Mouse (Mus musculus) adrenal gland, postnatal 4 days (tissue): ENCODE results near the gene Apoa2. TPM values are rescaled to one million over a fixed set of nuclear protein-coding genes. Genes with fewer than 3 reads are reported as not detected.

Source experiments
- DNase-seq, 2 experiments: peaks; one replicate each; pipeline ENCODE4 v3.0.0; 2021 to 2022; ENCODE audit warnings: low spot score in 2 of 2, mixed read lengths in 2 of 2
- total RNA-seq, 2 experiments: library from RNA; stranded (reverse); gene quantifications; 2 replicates each; pipeline ENCODE4 v1.2.3; 2021

Apoa2 gene
- total RNA-seq, 2 experiments from 2014 or later = 18.3 to 847 TPM

DNA sequence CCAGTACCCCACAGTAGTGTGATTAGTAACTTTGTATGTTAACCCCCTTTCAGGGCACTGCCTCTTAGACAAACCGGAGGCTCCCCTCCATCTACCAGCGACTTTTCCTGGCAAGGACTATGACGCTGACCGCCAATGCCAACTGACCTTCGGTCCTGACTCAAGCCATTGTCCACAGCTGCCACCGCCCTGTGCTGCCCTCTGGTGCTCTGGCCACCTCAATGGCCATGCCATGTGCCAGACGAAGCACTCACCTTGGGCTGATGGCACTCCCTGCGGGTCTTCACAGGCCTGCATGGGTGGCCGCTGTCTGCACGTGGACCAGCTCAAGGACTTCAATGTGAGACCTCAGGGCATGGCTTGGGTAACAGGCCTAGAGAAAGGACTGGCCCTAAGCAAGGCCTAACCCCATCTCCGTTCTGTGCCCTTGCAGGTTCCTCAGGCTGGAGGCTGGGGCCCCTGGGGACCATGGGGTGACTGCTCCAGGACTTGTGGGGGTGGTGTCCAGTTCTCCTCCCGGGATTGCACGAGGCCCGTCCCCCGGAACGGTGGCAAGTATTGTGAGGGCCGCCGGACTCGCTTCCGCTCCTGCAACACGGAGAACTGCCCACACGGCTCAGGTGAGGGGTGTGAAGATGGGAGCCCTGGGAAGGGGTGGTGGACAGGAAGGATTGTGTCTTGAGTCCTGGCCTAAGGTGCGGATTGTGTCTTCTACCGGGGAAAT lies 31.4 kb downstream of the Apoa2 start:
- DNase-seq = no peak

DNA sequence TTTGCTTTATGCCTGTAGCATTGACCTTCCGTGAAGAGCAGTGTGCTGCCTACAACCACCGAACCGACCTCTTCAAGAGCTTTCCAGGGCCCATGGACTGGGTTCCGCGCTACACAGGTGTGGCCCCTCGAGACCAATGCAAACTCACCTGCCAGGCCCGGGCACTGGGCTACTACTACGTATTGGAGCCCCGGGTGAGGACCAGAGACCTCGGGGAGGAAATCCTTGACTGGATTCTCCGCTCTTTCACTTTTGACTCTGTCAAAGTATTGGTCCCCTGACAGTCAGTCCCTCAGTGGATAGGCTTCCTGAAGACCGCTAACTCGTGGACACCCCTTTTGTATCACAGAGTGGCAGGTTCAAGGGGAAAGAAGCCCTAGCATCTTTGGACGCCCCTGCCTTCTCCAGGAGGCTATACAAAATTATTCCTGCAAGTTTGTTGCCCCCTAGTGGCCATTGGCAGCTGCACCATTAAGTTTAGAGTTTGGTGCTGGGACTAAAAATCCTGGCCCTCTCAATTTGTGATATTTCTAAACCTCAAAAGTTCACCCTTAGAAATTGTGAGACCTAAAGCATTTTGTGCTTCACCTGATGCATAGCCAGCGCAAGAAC lies 32.2 kb downstream of the Apoa2 start:
- no peak for DNase-seq

DNA sequence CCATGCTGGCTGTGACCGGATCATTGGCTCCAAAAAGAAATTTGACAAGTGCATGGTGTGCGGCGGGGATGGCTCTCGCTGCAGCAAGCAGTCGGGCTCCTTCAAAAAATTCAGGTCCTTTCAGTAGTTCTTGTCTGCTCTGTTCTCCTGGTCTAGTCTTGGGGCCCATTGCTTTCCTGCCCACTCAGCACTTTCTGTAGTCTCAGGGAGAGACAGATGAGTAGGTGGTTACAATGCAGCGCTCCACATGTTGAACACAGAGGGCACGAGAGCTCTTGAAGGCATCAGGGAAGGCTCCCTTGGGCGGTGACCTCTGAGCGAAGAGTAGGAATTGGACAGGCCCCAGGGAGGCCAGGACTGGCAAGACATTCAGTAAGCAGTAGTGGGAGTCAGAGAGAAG lies 32.9 kb downstream of the Apoa2 start:
- no peak for DNase-seq

DNA sequence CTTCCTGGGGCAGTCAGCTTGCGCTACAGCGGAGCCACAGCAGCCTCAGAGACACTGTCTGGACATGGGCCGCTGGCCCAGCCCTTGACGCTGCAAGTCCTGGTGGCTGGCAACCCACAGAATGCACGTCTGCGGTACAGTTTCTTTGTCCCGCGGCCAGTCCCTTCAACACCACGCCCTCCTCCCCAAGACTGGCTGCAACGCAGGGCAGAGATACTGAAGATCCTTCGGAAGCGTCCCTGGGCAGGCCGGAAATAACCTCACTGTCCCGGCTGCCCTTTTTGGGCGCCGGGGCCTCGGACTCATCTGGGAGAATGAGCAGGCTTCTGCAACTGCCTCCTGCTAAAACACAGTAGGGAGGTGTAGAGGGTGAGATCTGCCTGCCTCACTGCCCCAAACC lies 34.1 kb downstream of the Apoa2 start:
- no peak for DNase-seq

DNA sequence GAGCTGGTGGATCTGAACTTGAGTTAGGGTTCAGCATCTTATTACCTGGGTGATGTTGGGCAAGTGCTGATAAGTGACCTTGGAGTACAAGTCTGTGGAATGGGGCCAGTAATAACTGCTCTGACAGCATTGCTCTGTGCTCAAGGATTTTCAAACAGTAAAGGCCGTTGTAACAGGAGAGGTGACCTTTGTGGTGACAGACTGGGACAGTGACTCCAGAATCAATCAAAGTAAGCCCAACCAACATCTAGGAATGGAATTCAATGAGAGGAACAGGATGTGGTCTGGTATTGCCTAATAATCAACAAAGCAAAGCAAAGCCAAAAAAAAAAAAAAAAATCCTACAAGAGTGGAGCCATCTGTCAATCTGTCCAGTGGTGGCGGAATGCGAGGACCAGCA lies 35.5 kb downstream of the Apoa2 start:
- no peak for DNase-seq

DNA sequence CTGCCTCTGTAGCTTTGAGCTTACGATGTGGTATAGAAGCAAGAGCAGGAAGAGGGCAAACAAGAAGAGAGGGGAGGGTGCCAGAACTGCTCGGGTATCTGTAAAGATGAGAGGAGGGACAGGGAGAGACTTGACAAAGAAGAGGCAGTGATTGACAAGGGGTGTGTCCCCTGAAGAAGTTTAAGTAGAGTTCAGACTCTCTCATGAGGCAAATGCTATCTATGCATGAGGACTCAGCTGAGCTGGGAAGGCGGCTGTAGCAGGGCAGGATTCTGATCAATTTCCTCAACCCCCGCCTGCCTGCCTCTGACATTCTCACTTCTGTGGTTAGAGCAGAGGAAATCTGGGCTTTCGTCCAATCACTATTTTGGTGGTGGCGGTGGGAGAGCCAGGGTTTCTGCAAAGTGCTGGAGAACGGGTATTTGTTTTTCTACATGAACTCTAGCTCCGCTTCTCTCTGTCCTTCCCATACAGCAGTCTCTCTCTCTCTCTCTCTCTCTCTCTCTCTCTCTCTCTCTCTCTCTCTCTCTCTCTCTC lies 37.8 kb downstream of the Apoa2 start:
- no peak for DNase-seq

DNA sequence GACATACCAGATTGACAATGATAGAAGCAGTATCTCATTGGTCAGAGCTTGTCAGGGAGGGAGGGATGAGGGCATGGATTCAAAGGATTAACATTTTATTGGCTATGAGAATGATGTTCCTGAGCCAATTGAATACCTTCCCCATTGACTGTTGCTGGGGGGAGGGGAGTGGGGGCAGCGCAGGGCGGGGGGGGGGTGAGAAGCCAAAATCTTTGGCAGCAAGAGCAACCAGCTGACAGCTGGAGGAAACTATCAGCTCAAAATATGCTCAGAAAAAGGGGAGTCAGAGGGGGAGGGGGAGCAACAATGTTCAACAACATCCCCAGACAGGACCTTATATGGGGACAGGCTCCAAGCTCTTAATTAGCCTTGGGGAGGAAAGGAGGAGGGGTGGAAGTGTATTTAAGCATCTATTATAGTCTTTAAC lies 38.3 kb downstream of the Apoa2 start:
- DNase-seq = no peak

DNA sequence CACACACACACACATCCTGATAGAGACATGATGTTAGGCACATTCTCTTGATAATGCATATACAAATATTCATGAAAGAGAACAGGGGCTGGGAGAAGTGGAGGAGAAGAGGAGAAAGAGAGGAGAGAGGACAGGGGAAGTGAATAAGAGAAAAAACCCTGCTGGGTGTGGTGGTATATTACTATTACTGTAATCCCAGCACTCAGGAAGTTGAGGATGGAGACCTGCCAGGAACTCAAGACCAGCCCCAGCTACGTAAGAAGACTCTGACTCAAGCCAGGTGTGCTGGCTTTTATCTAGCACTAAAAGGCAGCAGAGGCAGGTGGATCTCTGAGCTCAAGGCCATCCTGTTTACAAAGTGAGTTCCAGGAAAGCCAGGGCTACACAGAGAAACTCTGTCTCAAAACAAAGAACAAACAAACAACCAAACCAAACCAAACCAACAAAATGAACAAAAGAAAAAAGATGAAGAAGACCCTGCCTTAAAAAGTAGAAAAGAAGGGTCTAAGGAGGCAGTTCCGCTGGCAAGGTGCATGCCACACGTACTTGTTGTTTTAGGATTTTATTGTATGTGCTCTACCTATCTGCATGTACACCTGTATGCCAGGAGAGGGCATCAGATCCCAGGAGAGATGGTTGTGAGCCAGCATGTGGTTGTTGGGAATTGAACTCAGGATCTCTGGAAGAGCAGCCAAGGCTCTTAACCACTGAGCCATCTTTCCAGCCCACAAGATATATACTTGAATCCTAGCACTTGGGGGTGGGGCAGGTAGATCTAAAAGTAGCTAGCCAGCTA lies 39.0 kb downstream of the Apoa2 start:
- DNase-seq = no peak

DNA sequence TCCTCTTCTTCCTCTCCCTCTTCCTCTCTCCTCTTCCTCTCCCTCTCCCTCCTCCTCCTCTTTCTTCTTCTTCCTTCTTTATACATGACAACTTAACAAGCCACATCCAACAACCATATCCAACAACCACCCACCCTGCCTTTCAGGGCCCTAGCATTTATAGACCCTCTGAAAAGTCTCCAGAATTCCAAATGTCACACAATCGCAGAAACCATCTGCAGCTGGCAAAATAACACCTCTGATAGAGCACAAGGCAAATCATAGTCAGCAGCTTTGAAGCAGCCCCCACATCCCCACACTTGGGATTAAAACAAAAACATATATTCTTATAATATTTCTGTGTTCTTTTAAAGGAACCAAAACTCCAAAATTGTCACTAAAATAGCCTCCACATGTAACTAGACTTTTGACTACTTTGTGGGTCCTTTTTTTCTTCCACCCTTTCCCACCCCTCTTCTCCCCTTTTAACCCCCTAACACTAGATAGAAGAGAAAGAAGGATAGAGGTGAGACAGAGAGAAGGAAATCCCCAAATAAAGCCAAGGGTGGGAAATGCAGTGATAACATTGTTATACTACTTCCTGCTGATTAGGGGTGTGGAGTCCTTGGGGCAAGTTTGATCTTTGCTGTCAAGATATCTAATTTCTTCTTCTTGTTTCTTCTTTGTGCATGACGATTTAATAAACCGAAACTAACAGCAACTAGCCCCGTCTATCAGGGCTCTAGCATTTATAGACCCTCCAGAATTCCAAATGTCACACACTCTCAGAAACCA lies 41.3 kb downstream of the Apoa2 start:
- no peak for DNase-seq

DNA sequence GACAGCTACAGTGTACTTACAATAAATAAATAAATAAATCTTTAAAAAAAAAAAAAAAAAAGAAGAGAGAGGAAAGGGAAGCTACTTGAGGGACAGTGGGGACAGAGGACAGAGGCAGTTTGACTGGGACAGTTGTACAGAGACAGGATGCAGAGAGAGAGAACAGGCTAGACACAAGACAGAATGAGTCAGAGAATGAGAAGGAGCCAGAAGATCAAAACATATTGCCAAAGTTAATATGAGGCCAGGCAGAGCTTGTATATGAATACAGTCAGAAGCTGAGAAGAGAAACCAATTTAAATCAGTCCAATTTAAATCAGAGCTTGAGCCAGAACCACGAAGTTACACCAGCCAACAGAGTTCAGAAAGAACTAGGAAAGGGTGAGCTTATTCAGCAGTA lies 43.5 kb downstream of the Apoa2 start:
- DNase-seq = no peak

DNA sequence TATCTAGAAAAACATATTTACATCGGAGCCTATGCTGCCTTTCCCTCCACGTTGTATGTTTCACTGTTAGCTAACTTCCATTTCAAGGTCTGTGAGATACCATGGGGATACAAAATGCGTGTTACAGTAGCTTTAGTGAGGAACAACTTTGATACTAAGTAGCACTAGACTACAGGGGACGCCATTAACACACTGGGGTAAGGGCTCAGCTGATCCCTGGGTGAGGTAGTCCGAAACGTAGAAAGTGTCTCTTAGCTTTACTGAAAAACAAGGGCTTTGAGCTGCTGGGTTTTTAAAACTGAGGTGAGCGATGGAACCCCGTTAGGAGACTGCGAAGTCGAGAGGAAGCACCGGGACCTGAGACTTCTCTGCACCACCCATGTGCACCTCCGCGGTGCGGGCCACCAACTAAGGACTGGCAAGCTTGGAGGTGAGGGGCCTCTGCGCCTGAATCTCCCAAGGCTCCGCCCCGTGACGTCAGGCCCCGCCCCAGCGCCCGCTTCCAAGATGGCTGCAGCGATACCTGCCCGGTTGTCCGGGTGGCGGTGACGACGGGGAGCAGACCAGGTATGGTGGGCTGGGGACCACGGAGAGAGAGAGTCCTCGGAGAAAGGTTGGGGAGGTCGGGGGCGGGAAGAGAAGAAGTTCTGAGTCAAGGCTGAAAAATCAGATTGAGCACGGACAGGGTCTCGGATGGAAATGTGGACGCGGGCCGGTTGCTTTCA lies 45.2 kb downstream of the Apoa2 start, which contains the start of gene B4galt3:
B4galt3 (plus strand) TSS at position 481 of the 725 bp plus-strand sequence.
- DNase-seq = peak; percentile 90 to 91

DNA sequence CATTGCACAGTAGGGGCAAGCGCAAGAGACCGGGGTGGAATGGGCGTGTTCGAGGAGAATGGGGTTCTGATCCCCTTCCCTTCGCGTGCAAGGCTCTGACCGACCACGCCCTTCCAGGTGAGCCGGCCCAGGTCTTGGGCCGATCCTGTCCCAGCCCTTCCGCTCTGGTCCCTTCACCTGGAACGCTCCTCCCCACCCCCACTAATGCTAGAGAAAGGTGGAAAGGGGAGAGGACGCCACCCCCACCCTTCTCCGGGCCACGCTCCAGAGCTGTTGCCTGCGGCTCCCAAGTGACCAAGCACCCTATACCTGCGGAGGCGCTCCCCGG lies 45.7 kb downstream of the Apoa2 start:
- DNase-seq = no peak

DNA sequence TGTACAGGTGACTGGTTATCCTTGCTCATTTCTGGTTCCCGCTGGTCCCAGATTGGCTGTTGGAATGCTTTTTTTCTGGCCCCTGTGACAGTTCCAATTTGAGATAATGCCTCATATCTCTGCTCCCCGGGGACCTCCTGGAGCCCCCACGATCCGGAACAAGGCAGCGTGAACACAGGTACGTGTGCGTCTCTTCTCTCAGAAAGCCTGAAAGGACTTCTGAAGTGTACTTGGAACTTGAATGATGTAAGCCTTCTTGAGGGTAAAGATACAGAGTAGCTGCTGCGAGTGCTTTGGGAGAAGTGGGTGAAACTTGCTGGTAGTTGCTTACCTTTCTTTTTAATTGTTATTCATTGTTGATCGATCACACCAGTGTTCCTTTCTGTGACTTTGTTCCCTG lies 46.3 kb downstream of the Apoa2 start:
- no peak for DNase-seq

DNA sequence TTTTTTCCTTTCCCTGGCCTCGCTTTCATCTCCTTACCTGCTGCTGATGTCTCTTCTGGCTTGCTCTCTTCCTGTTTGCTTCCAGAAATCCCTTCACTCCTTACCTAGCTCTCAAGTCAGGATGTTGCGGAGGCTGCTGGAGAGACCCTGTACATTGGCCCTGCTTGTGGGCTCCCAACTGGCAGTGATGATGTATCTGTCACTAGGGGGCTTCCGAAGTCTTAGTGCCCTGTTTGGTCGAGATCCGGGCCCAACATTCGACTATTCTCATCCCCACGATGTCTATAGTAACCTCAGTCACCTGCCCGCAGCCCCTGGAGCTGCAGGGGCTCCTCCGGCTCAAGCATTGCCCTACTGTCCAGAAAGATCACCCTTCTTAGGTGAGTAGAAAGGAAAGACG lies 46.8 kb downstream of the Apoa2 start:
- DNase-seq = no peak

DNA sequence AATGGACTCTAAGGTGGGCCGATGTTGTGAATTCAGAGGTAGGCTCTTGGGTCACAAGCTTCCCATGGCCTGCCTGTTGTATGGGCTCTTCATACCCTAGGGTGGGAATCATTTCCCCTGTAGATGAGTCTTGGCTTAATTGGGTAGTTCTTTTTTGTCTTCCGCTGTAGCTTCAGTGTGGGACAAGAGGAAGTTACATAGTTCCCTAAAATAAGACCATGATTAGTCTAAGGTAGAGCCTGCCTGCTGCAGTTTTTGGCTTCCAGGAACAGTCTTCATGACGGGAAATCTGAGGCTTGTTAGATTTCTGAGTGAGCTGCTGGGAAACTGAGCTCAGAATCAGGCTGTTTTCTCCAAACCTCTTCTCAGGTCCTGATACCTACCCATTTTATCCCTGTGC lies 47.2 kb downstream of the Apoa2 start:
- no peak for DNase-seq

DNA sequence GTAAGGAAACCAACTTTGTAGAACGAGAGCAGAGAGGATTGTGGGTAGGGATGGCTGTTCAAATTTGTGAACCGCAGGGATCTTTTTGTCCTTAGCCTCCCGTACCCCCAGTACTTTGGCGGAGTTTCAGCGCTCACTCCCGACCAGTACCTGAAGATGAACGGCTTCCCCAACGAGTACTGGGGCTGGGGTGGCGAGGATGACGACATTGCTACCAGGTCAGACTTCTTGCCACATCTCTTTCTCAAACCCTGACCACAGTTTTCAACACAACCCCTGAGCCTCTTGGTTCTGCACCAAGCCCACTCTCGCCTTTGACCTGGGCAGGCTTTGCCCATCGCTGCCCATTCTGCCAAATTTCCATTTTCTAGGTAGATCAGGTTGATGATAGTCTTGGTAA lies 49.3 kb downstream of the Apoa2 start:
- DNase-seq = no peak

DNA sequence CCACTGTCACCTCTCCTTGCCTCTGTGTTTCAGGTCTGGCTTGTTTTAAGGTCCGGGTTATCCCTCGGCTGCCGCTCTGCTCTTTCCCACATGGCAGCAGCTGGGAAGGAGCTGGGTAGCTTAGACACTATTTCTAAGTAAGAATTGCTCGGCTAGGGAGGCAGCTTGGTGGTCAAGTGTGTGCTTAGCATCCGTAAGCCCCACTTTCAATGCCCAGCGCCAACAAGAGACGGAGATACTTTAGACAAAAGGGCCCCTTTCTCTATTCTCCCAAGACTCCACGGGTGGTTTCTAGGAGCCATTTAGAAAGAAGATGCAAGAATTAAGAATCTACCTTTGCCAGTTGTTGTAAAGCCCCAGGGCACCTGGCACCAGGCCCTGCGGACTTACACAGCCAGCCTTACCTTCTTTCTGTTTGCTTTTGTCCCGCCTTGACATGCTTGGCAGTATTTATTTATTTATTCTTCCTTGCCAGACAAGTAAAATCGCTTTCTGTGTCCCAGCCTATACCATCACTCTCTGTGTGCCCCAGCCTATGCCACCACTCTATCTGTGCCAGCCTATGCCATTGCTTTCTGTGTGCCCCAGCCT lies 50.4 kb downstream of the Apoa2 start:
- no peak for DNase-seq
